Mouse (Mus musculus) heart, embryonic 14.5 days (tissue): Measurements from ENCODE around the gene Sdk2. TPM values are rescaled to one million over a fixed set of nuclear protein-coding genes. Genes with fewer than 3 reads are reported as not detected.

Experiments
- ATAC-seq: fragments of 200-750 bp; cut with Nextera tagmentation; 2 replicates; pipeline ENCODE4 v1.8.0; 2017; ENCODE audit warnings: low read depth, moderate TSS enrichment; ENCODE audit not compliant: insufficient number of reproducible peaks, insufficient read depth, low FRiP score
- H3K27ac ChIP-seq, 2 experiments: fragments of 200-500 bp in 1 of 2; fragments of 300-500 bp in 1 of 2; sonication (generic) in 1 of 2; replicated peaks in 1 of 2; 2 replicates each; pipeline ENCODE4 v1.5.1; 2012 to 2014; ENCODE audit warnings: low read depth in 2 of 2, low read length in 2 of 2, control low read depth in 1 of 2, mild to moderate bottlenecking in 1 of 2, mixed read lengths in 1 of 2; ENCODE audit not compliant: control insufficient read depth in 1 of 2, insufficient read depth in 1 of 2
- H3K27me3 ChIP-seq: fragments of 300-500 bp; sonication (generic); 2 replicates; pipeline ENCODE4 v1.6.1; 2014; ENCODE audit warnings: mild to moderate bottlenecking, low read length, control low read depth; ENCODE audit not compliant: control insufficient read depth, insufficient read depth
- H3K36me3 ChIP-seq: fragments of 300-500 bp; sonication (generic); 2 replicates; pipeline ENCODE4 v1.6.1; 2014; ENCODE audit warnings: mild to moderate bottlenecking, control low read depth, low read length, mixed read lengths; ENCODE audit not compliant: control insufficient read depth, insufficient read depth
- H3K4me1 ChIP-seq, 2 experiments: fragments of 200-500 bp in 1 of 2; fragments of 300-500 bp in 1 of 2; sonication (generic) in 1 of 2; 2 replicates each; pipeline ENCODE4 v1.6.1; 2012 to 2014; ENCODE audit warnings: low read length in 2 of 2, control low read depth in 1 of 2, mixed read lengths in 1 of 2; ENCODE audit not compliant: control insufficient read depth in 2 of 2, insufficient read depth in 2 of 2
- H3K4me2 ChIP-seq: fragments of 300-500 bp; sonication (generic); 2 replicates; pipeline ENCODE4 v1.6.1; 2014; ENCODE audit warnings: mild to moderate bottlenecking, low read length
- H3K4me3 ChIP-seq, 2 experiments: fragments of 200-500 bp in 1 of 2; fragments of 300-500 bp in 1 of 2; sonication (generic) in 1 of 2; 2 replicates each; pipeline ENCODE4 v1.5.1; 2012 to 2014; ENCODE audit warnings: low read length in 2 of 2, mild to moderate bottlenecking in 2 of 2, control low read depth in 1 of 2, low read depth in 1 of 2, moderate library complexity in 1 of 2; ENCODE audit not compliant: control insufficient read depth in 1 of 2, insufficient read depth in 1 of 2
- H3K9ac ChIP-seq: fragments of 300-500 bp; sonication (generic); 2 replicates; pipeline ENCODE4 v1.6.1; 2014; ENCODE audit warnings: mild to moderate bottlenecking, low read length
- H3K9me3 ChIP-seq: fragments of 300-500 bp; sonication (generic); 2 replicates; pipeline ENCODE4 v1.6.1; 2016; ENCODE audit warnings: low read length, control low read depth; ENCODE audit not compliant: control insufficient read depth
- WGBS: fragments of 180-500 bp; shearing (Covaris S2); extraction: QIAGEN DNeasy Blood & Tissue Kit; methylation state at CpG from one replicate; pipeline ENCODE4 v1.1.7; 2014; 5-methylcytosine and 5-hydroxymethylcytosine counted together
- polyA plus RNA-seq: library from polyadenylated mRNA; unstranded; fragments of >200 nt; fragmentation: Nextera tagmentation; extraction: Ambion mirVana; gene quantifications from 2 replicates; pipeline ENCODE4 v1.2.1, GENCODE M21; 2014

The Sdk2 gene
- polyA plus RNA-seq, 1 experiment from 2014 or later, result 2.4 TPM

DNA sequence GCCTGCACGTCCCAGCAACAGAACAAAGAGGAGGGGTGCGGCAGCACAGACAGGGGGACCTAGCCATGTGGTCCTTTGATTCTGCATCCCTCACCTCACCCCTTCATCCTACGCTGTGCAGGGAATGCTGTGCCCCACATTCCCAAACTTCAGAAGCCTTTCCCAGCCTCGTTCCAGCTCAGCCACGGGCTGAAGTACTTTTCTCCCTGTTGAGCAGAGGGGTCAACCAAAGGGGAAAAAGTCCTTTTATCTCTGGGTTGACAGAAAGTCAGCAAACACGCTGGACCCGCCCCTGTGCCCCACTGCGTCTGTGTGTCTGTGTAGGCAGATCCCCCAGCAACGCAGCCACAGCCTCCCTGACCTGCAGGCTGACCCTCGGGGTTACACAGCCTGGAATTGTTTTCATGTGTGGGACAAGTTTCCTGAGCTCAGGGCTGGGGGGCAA lies 18.9 kb downstream of the Sdk2 start:
- Histone ChIP-seq H3K4me2 (peak overlapping the region; percentile 41), H3K27ac (peak overlapping the region; percentile 45 to 69), H3K9me3 (peaks cover 3% of the 10 kb centered on the region; the same call in 1 of the 2 replicates), H3K27me3 (no peaks in the 10 kb centered on the region), H3K36me3 (no peaks in the 10 kb centered on the region), H3K4me1 (peaks cover 29 to 36% of the 10 kb centered on the region in 2 experiments), H3K9ac (peak overlapping the region; percentile 35), H3K4me3 (no peak overlapping the region)
- 6% methylated on average over 10 of the region's 10 CpGs for whole genome bisulfite sequencing
- ATAC-seq, result peak; percentile 23; the same call in 1 of the 2 replicates

DNA sequence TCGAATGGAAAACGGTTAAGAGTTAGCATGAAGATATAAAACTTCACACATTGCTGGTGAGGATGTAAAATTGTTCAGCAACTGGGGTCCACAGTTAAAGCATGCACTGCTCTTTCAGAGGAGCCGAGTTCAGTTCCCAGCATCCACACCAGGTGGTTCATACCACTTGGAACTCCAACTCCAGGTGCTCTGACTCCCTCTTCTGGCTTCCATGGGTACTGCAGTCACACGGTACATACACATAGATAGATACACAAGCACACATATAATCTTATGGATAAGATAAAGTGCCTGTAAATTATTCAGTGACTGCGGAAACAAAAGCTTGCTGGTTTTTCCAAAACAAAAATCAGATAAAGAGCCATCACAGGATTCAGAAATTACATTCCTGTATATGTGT lies 19.9 kb downstream of the Sdk2 start:
- no peaks in the 10 kb centered on the region for H3K36me3 ChIP-seq
- H3K4me3 ChIP-seq, result no peak overlapping the region
- whole genome bisulfite sequencing, result 92% methylated on average over 5 of the region's 5 CpGs
- H3K27me3 ChIP-seq, result no peaks in the 10 kb centered on the region
- no peak overlapping the region for H3K27ac ChIP-seq
- peaks cover 37 to 44% of the 10 kb centered on the region in 2 experiments for H3K4me1 ChIP-seq
- no peak for ATAC-seq
- H3K9ac ChIP-seq, result no peak overlapping the region
- no peak overlapping the region for H3K4me2 ChIP-seq
- peaks cover 3% of the 10 kb centered on the region; the same call in 1 of the 2 replicates for H3K9me3 ChIP-seq

DNA sequence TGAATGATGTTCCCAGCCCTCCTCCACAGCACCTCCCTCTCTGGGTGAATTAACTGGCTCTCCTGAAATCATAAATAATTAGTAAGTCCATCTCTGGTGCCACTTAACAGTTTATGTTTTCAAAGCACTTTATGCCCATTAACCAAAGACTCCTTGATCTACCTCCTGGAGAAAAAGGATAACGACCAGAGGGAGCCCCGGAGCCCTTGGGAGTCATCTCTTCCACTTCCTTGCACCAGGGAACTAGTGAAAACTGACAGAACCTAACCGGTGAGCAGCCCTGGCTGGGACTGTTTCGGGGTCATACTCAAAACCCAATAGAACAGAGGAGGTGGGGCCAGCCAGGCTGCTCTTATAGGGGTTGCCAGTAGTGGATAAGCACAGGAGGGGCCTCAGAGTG lies 22.5 kb downstream of the Sdk2 start:
- Histone ChIP-seq H3K9me3 (peaks cover 3% of the 10 kb centered on the region; the same call in 1 of the 2 replicates), H3K4me3 (no peak overlapping the region), H3K36me3 (no peaks in the 10 kb centered on the region), H3K9ac (no peak overlapping the region), H3K4me1 (peaks cover 42 to 51% of the 10 kb centered on the region in 2 experiments), H3K4me2 (no peak overlapping the region), H3K27me3 (no peaks in the 10 kb centered on the region), H3K27ac (no peak overlapping the region)
- 75% methylated on average over 4 of the region's 4 CpGs for WGBS
- no peak for ATAC-seq

DNA sequence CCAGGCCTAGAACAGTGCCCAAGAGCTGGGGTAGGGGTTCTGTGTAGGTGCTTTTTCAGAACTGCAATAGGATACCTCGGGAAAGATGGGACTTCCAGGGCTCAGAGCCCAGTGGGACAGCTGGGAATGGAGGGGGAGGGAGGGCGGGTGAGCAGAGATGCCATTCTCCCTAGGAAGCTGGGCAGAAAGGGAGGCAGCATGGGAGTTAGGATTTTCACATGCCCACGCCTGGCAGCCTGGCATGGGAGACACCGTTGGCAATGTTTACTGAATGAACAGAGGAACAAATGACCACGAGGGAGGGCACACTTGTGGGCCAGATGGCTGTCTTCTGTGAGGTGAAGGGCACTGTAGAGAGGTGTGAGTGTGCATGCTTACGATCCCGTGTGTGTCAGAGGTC lies 23.3 kb downstream of the Sdk2 start:
- H3K27me3 ChIP-seq, result no peaks in the 10 kb centered on the region
- peaks cover 3% of the 10 kb centered on the region; the same call in 1 of the 2 replicates for H3K9me3 ChIP-seq
- peaks cover 38 to 43% of the 10 kb centered on the region in 2 experiments for H3K4me1 ChIP-seq
- no peak overlapping the region for H3K4me3 ChIP-seq
- H3K27ac ChIP-seq, result no peak overlapping the region
- no peaks in the 10 kb centered on the region for H3K36me3 ChIP-seq
- H3K4me2 ChIP-seq, result no peak overlapping the region
- ATAC-seq, result no peak
- 75% methylated on average over 7 of the region's 7 CpGs for WGBS
- H3K9ac ChIP-seq, result no peak overlapping the region

DNA sequence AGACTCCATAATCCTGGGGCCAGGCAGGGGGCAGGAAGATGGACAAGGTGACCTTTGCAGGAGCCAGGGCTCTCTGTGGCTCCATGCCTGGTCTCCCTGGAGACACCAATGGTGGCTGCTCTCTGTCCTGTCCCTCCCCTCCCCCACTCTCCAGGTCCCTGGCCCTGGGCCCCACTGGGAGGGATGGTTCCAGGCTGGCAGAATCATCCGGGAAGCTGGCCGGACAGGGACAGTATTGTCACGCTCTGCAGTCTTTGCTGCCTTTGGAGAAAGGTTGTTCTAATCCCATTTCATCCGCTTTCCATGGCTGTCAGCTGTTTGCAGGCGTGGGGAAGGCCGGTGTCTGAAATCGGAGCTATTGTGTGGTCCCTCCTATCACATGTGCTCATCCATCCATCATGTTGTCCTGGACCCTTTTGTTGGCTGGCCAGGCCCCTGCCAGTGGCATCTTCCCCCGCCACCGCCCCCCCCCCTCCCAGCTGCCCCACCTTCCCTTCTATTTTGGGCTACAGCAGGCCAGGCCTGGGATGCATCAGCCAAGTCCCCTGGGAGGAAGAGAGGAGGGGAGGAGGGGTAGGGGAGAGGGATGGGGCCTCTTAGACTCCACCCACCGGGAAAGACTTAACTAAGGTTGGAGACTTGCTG lies 26.3 kb downstream of the Sdk2 start:
- Histone ChIP-seq H3K4me2 (peak overlapping the region; percentile 42), H3K36me3 (no peaks in the 10 kb centered on the region), H3K27ac (peak overlapping the region; percentile 85 to 89), H3K9me3 (no peaks in the 10 kb centered on the region), H3K4me3 (peak overlapping the region in 1 of 2 experiments; percentile 9; a peak in 1 of 4 replicates), H3K9ac (0 out of 2 replicates have a peak overlapping the region, but pooled peaks have one; percentile 28), H3K4me1 (peaks cover 34 to 36% of the 10 kb centered on the region in 2 experiments), H3K27me3 (no peaks in the 10 kb centered on the region)
- 4% methylated on average over 10 of the region's 10 CpGs for WGBS
- ATAC-seq, result peak; percentile 85

DNA sequence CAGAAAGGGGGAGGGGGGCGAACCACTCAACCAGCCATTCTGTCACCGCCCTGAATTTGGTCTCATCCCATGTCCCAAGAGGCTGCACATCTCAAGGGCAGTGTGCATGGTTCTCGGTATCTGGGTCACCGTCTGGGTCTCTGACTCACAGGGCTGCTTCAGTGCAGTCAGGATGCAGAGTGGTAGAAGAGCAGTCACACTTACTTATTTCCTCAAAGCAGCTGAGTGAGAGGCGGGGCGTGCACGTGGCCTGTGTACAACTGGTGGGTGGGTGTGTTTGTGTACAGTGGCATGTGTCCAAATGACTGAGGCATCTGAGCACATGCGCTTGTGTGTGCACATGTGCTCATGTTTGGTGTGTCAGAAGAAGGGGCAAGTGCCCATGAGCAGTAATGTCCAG lies 28.8 kb downstream of the Sdk2 start:
- Histone ChIP-seq H3K27ac (no peak overlapping the region), H3K4me2 (no peak overlapping the region), H3K4me1 (peaks cover 33 to 36% of the 10 kb centered on the region in 2 experiments), H3K9ac (no peak overlapping the region), H3K36me3 (no peaks in the 10 kb centered on the region), H3K9me3 (no peaks in the 10 kb centered on the region), H3K4me3 (no peak overlapping the region), H3K27me3 (no peaks in the 10 kb centered on the region)
- ATAC-seq, result no peak
- 52% methylated on average over 8 of the region's 8 CpGs for WGBS

DNA sequence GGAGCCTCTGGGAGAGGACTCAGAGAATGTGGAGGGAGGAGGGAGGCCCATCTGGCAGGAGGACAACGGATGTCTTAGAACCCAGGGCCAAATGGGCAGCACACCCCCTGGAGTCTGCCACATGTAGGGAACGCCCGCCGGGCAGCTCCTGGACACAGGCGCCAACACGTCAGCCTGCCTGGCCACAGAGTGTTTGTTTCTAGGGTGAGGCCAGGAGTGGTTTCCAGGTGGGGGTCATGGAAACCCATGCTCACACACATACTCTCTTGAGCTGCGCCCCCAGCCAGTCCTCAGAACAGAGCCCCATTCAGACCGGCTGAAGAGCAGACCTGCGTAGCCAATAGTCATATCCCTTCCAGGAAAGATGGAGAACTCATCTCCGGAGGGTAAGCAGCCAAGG lies 35.4 kb downstream of the Sdk2 start:
- no peak overlapping the region for H3K4me2 ChIP-seq
- H3K27ac ChIP-seq, result no peak overlapping the region
- ATAC-seq, result no peak
- no peaks in the 10 kb centered on the region for H3K36me3 ChIP-seq
- H3K4me1 ChIP-seq, result peaks cover 20 to 22% of the 10 kb centered on the region in 2 experiments; a peak in 3 of 4 replicates
- H3K9ac ChIP-seq, result no peak overlapping the region
- 86% methylated on average over 10 of the region's 10 CpGs for WGBS
- no peaks in the 10 kb centered on the region for H3K9me3 ChIP-seq
- H3K4me3 ChIP-seq, result no peak overlapping the region
- no peaks in the 10 kb centered on the region for H3K27me3 ChIP-seq
